Mouse (Mus musculus): Measurements from ENCODE around the gene Padi4. TPM values are rescaled to one million over a fixed set of nuclear protein-coding genes. Genes with fewer than 3 reads are reported as not detected.

Gene Padi4
- polyA plus RNA-seq, 1 experiment from 2014 or later = 2.1 TPM

- peaks cover 76% of the 10 kb centered on the region for H3K36me3 ChIP-seq (ENCODE audit: insufficient read depth)
These were observed 51.3 kb downstream of the Padi4 start for GRCm38 (mm10) chr4:140722710-140723109.

GRCm38 (mm10) chr4:140721968-140722490 is 52.0 kb downstream of the Padi4 start:
- Histone ChIP-seq H3K9me3 (ENCODE audit: low read depth, low read length) (no peaks in the 10 kb centered on the region), H3K27ac (ENCODE audit: low read depth) (no peak overlapping the region), H3K9ac (no peak overlapping the region), H3K4me1 (ENCODE audit: insufficient read depth) (no peaks in the 10 kb centered on the region), H3K4me2 (no peak overlapping the region), H3K27me3 (ENCODE audit: insufficient read depth, low read length) (no peaks in the 10 kb centered on the region), H3K4me3 (ENCODE audit: low read depth, low read length) (no peak overlapping the region), H3K36me3 (ENCODE audit: insufficient read depth) (peaks cover 83% of the 10 kb centered on the region)
- ATAC-seq (ENCODE audit: insufficient read depth) = no peak
- WGBS = 67% methylated on average over 20 of the region's 20 CpGs
- no peak for DNase-seq
- TF ChIP-seq CTCF (IDR thresholded peaks at IDR 0.05; ENCODE audit: low read depth) = no peak

More at GRCm38 (mm10) chr4:140722710-140723109, 51.3 kb downstream of the Padi4 start:
- no peaks in the 10 kb centered on the region for H3K9me3 ChIP-seq (ENCODE audit: low read depth, low read length)
- H3K4me3 ChIP-seq (ENCODE audit: low read depth, low read length) = no peak overlapping the region
- ATAC-seq (ENCODE audit: insufficient read depth) = no peak
- H3K27me3 ChIP-seq (ENCODE audit: insufficient read depth, low read length) = no peaks in the 10 kb centered on the region
- WGBS = 66% methylated on average over 9 of the region's 9 CpGs
- TF ChIP-seq CTCF (IDR thresholded peaks at IDR 0.05; ENCODE audit: low read depth) = no peak
- H3K27ac ChIP-seq (ENCODE audit: low read depth) = no peak overlapping the region
- no peak for DNase-seq
- H3K9ac ChIP-seq = no peak overlapping the region
- H3K4me2 ChIP-seq = no peak overlapping the region
- H3K4me1 ChIP-seq (ENCODE audit: insufficient read depth) = no peaks in the 10 kb centered on the region

GRCm38 (mm10) chr4:140720091-140720490 is 53.9 kb downstream of the Padi4 start:
- H3K4me1 ChIP-seq (ENCODE audit: insufficient read depth) = no peaks in the 10 kb centered on the region
- no peak for DNase-seq
- H3K36me3 ChIP-seq (ENCODE audit: insufficient read depth) = peaks cover 89% of the 10 kb centered on the region
- no peaks in the 10 kb centered on the region for H3K27me3 ChIP-seq (ENCODE audit: insufficient read depth, low read length)
- no peaks in the 10 kb centered on the region for H3K9me3 ChIP-seq (ENCODE audit: low read depth, low read length)
- H3K27ac ChIP-seq (ENCODE audit: low read depth) = no peak overlapping the region
- no peak overlapping the region for H3K9ac ChIP-seq
- no peak overlapping the region for H3K4me3 ChIP-seq (ENCODE audit: low read depth, low read length)
- no peak for ATAC-seq (ENCODE audit: insufficient read depth)
- no peak for TF ChIP-seq CTCF (IDR thresholded peaks at IDR 0.05; ENCODE audit: low read depth)
- H3K4me2 ChIP-seq = no peak overlapping the region
- WGBS = 80% methylated on average over 5 of the region's 5 CpGs

GRCm38 (mm10) chr4:140718436-140718835 is 55.6 kb downstream of the Padi4 start:
- no peak for ATAC-seq (ENCODE audit: insufficient read depth)
- DNase-seq = no peak
- Histone ChIP-seq H3K9me3 (ENCODE audit: low read depth, low read length) (no peaks in the 10 kb centered on the region), H3K4me1 (ENCODE audit: insufficient read depth) (0 out of 2 replicates have a peak, but pooled peaks cover 4% of the 10 kb centered on the region), H3K9ac (no peak overlapping the region), H3K27me3 (ENCODE audit: insufficient read depth, low read length) (no peaks in the 10 kb centered on the region), H3K4me3 (ENCODE audit: low read depth, low read length) (no peak overlapping the region), H3K27ac (ENCODE audit: low read depth) (no peak overlapping the region), H3K4me2 (no peak overlapping the region), H3K36me3 (ENCODE audit: insufficient read depth) (peaks cover 99% of the 10 kb centered on the region)
- 92% methylated on average over 9 of the region's 9 CpGs for WGBS
- TF ChIP-seq CTCF (IDR thresholded peaks at IDR 0.05; ENCODE audit: low read depth) = no peak

- no peak for TF ChIP-seq CTCF (IDR thresholded peaks at IDR 0.05; ENCODE audit: low read depth)
- no peak for ATAC-seq (ENCODE audit: insufficient read depth)
- WGBS = 93% methylated on average over 11 of the region's 11 CpGs
- Histone ChIP-seq H3K4me3 (ENCODE audit: low read depth, low read length) (no peak overlapping the region), H3K27me3 (ENCODE audit: insufficient read depth, low read length) (no peaks in the 10 kb centered on the region), H3K9me3 (ENCODE audit: low read depth, low read length) (no peaks in the 10 kb centered on the region), H3K36me3 (ENCODE audit: insufficient read depth) (peaks cover 99% of the 10 kb centered on the region), H3K4me2 (no peak overlapping the region), H3K27ac (ENCODE audit: low read depth) (no peak overlapping the region), H3K4me1 (ENCODE audit: insufficient read depth) (peaks cover 8% of the 10 kb centered on the region; the same call in 1 of the 2 replicates), H3K9ac (no peak overlapping the region)
- no peak for DNase-seq
These were observed 57.0 kb downstream of the Padi4 start for GRCm38 (mm10) chr4:140716994-140717393.

- no peak for TF ChIP-seq CTCF (IDR thresholded peaks at IDR 0.05; ENCODE audit: low read depth)
- Histone ChIP-seq H3K36me3 (ENCODE audit: insufficient read depth) (peaks cover 99% of the 10 kb centered on the region), H3K4me3 (ENCODE audit: low read depth, low read length) (no peak overlapping the region), H3K9me3 (ENCODE audit: low read depth, low read length) (no peaks in the 10 kb centered on the region), H3K4me1 (ENCODE audit: insufficient read depth) (peaks cover 8% of the 10 kb centered on the region; the same call in 1 of the 2 replicates), H3K9ac (no peak overlapping the region), H3K4me2 (no peak overlapping the region), H3K27ac (ENCODE audit: low read depth) (no peak overlapping the region; the same call in 1 of the 2 replicates), H3K27me3 (ENCODE audit: insufficient read depth, low read length) (no peaks in the 10 kb centered on the region)
- no peak for ATAC-seq (ENCODE audit: insufficient read depth)
- DNase-seq = no peak
- WGBS = 56% methylated on average over 5 of the region's 5 CpGs
These were observed 59.5 kb downstream of the Padi4 start for GRCm38 (mm10) chr4:140714586-140714985.

- Histone ChIP-seq H3K27ac (ENCODE audit: low read depth) (peak overlapping the region; percentile 77), H3K9me3 (ENCODE audit: low read depth, low read length) (no peaks in the 10 kb centered on the region), H3K4me3 (ENCODE audit: low read depth, low read length) (no peak overlapping the region), H3K4me2 (no peak overlapping the region), H3K27me3 (ENCODE audit: insufficient read depth, low read length) (no peaks in the 10 kb centered on the region), H3K4me1 (ENCODE audit: insufficient read depth) (peaks cover 8% of the 10 kb centered on the region; the same call in 1 of the 2 replicates), H3K36me3 (ENCODE audit: insufficient read depth) (peaks cover 99% of the 10 kb centered on the region), H3K9ac (no peak overlapping the region; the same call in 1 of the 2 replicates)
- peak; percentile 97 for TF ChIP-seq CTCF (IDR thresholded peaks at IDR 0.05; ENCODE audit: low read depth)
- peak; percentile 97 for DNase-seq
- peak; percentile 93 for ATAC-seq (ENCODE audit: insufficient read depth)
- 30% methylated on average over 29 of the region's 29 CpGs for WGBS
These were observed 60.3 kb downstream of the Padi4 start for GRCm38 (mm10) chr4:140713480-140714365.
